Mouse (Mus musculus): ENCODE results near the gene Slc45a1. TPM values are rescaled to one million over a fixed set of nuclear protein-coding genes. Genes with fewer than 3 reads are reported as not detected.

Gene Slc45a1
- total RNA-seq, 4 experiments from 2014 or later: not detected

GRCm38 (mm10) chr4:150659926-150660610, 8.1 kb upstream of the Slc45a1 start:
- DNase-seq (ENCODE audit: low spot score in 2 of 2): no peak

- no peak for DNase-seq (ENCODE audit: low spot score in 2 of 2)
Measured at GRCm38 (mm10) chr4:150656504-150656903, 4.5 kb upstream of the Slc45a1 start.

- DNase-seq (ENCODE audit: low spot score in 2 of 2): peak; percentile 63
Measured at GRCm38 (mm10) chr4:150655989-150656388, 4.0 kb upstream of the Slc45a1 start.

- DNase-seq (ENCODE audit: low spot score in 2 of 2): no peak
Measured at GRCm38 (mm10) chr4:150653072-150653599, 1.2 kb upstream of the Slc45a1 start.

GRCm38 (mm10) chr4:150649327-150649726, 2.6 kb downstream of the Slc45a1 start:
- DNase-seq (ENCODE audit: low spot score in 2 of 2): no peak

GRCm38 (mm10) chr4:150644299-150644698, 7.7 kb downstream of the Slc45a1 start:
- no peak for DNase-seq (ENCODE audit: low spot score in 2 of 2)

- no peak for DNase-seq (ENCODE audit: low spot score in 2 of 2)
Measured at GRCm38 (mm10) chr4:150636635-150637034, 15.3 kb downstream of the Slc45a1 start.

- no peak for DNase-seq (ENCODE audit: low spot score in 2 of 2)
Measured at GRCm38 (mm10) chr4:150635568-150635967, 16.4 kb downstream of the Slc45a1 start.

GRCm38 (mm10) chr4:150629266-150629665, 22.7 kb downstream of the Slc45a1 start:
- no peak for DNase-seq (ENCODE audit: low spot score in 2 of 2)

- DNase-seq (ENCODE audit: low spot score in 2 of 2): peak; percentile 44 to 58
Measured at GRCm38 (mm10) chr4:150625951-150626732, 25.8 kb downstream of the Slc45a1 start.

GRCm38 (mm10) chr4:150625425-150625824, 26.5 kb downstream of the Slc45a1 start:
- peak; percentile 40 to 44 for DNase-seq (ENCODE audit: low spot score in 2 of 2)

- DNase-seq (ENCODE audit: low spot score in 2 of 2): no peak
Measured at GRCm38 (mm10) chr4:150624933-150625332, 27.0 kb downstream of the Slc45a1 start.

GRCm38 (mm10) chr4:150624214-150624823, 27.7 kb downstream of the Slc45a1 start:
- no peak for DNase-seq (ENCODE audit: low spot score in 2 of 2)

GRCm38 (mm10) chr4:150622641-150623040, 29.3 kb downstream of the Slc45a1 start:
- no peak for DNase-seq (ENCODE audit: low spot score in 2 of 2)

GRCm38 (mm10) chr4:150619011-150619410, 33.0 kb downstream of the Slc45a1 start:
- no peak for DNase-seq (ENCODE audit: low spot score in 2 of 2)

- no peak for DNase-seq (ENCODE audit: low spot score in 2 of 2)
Measured at GRCm38 (mm10) chr4:150616841-150617240, 35.1 kb downstream of the Slc45a1 start.

GRCm38 (mm10) chr4:150616029-150616420, 35.9 kb downstream of the Slc45a1 start:
- peak; percentile 61 to 72 for DNase-seq (ENCODE audit: low spot score in 2 of 2)

- DNase-seq (ENCODE audit: low spot score in 2 of 2): no peak
Measured at GRCm38 (mm10) chr4:150615251-150616028, 36.5 kb downstream of the Slc45a1 start.

GRCm38 (mm10) chr4:150613715-150614114, 38.3 kb downstream of the Slc45a1 start:
- no peak for DNase-seq (ENCODE audit: low spot score in 2 of 2)

GRCm38 (mm10) chr4:150608670-150609069, 43.3 kb downstream of the Slc45a1 start:
- DNase-seq (ENCODE audit: low spot score in 2 of 2): no peak

GRCm38 (mm10) chr4:150606449-150607161, 45.4 kb downstream of the Slc45a1 start:
- DNase-seq (ENCODE audit: low spot score in 2 of 2): no peak

All from gastrocnemius, adult 8-10 months (tissue).